Mouse (Mus musculus): ENCODE measurements around the gene Emc1. TPM values are rescaled to one million over a fixed set of nuclear protein-coding genes. Genes with fewer than 3 reads are reported as not detected.

The Emc1 gene
- polyA plus RNA-seq, 1 experiment from 2014 or later, result 31.0 TPM

- H3K9ac ChIP-seq, result peak overlapping the region; percentile 36; the same call in 1 of the 2 replicates
- WGBS, result 16% methylated on average over 24 of the region's 24 CpGs
- peak overlapping the region; percentile 27 for H3K4me3 ChIP-seq (ENCODE audit: low read depth, low read length)
Observed at GRCm38 (mm10) chr4:139336822-139337483, 15.4 kb upstream of the Emc1 start.

DNA sequence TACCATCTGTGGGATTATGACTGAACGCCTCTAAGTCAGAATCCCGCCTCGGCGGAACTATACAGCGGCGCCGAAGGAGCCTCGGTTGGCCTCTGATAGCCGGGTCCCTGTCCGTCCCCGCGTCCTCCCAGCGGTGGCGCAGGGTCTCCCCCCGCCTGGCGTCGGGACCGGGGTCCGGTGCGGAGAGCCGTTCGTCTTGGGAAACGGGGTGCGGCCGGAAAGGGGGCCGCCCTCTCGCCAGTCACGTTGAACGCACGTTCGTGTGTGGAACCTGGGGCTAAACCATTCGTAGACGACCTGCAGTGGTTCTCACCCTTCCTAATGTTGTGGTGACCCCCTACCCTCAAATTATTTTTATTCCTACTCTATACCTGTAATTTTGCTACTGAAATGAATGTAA is 14.2 kb upstream of the Emc1 start:
- Histone ChIP-seq H3K9me3 (ENCODE audit: low read depth, low read length) (no peaks in the 10 kb centered on the region), H3K9ac (no peak overlapping the region), H3K4me3 (ENCODE audit: low read depth, low read length) (no peak overlapping the region), H3K27me3 (ENCODE audit: insufficient read depth, low read length) (peaks cover 3% of the 10 kb centered on the region; the same call in 1 of the 2 replicates), H3K27ac (ENCODE audit: low read depth) (no peak overlapping the region), H3K36me3 (ENCODE audit: insufficient read depth) (no peaks in the 10 kb centered on the region), H3K4me1 (ENCODE audit: insufficient read depth) (no peaks in the 10 kb centered on the region), H3K4me2 (no peak overlapping the region)
- ATAC-seq (ENCODE audit: insufficient read depth) (no peak), DNase-seq (no peak)
- 38% methylated on average over 33 of the region's 33 CpGs for WGBS
- TF ChIP-seq CTCF (IDR thresholded peaks at IDR 0.05; ENCODE audit: low read depth), result no peak

More at GRCm38 (mm10) chr4:139336822-139337483, 15.4 kb upstream of the Emc1 start:
- no peaks in the 10 kb centered on the region for H3K4me1 ChIP-seq (ENCODE audit: insufficient read depth)
- no peaks in the 10 kb centered on the region for H3K9me3 ChIP-seq (ENCODE audit: low read depth, low read length)
- H3K4me2 ChIP-seq, result peak overlapping the region; percentile 52
- H3K27ac ChIP-seq (ENCODE audit: low read depth), result no peak overlapping the region
- ATAC-seq (ENCODE audit: insufficient read depth) (peak; percentile 49; the same call in 1 of the 2 replicates), DNase-seq (peak; percentile 92)
- H3K36me3 ChIP-seq (ENCODE audit: insufficient read depth), result no peaks in the 10 kb centered on the region
- H3K27me3 ChIP-seq (ENCODE audit: insufficient read depth, low read length), result peaks cover 3% of the 10 kb centered on the region; the same call in 1 of the 2 replicates
- TF ChIP-seq CTCF (IDR thresholded peaks at IDR 0.05; ENCODE audit: low read depth), result peak; percentile 90

- WGBS, result 67% methylated on average over 4 of the region's 4 CpGs
- Histone ChIP-seq H3K9ac (no peak overlapping the region), H3K27ac (ENCODE audit: low read depth) (no peak overlapping the region), H3K4me3 (ENCODE audit: low read depth, low read length) (no peak overlapping the region), H3K27me3 (ENCODE audit: insufficient read depth, low read length) (peaks cover 3% of the 10 kb centered on the region; the same call in 1 of the 2 replicates), H3K9me3 (ENCODE audit: low read depth, low read length) (no peaks in the 10 kb centered on the region), H3K36me3 (ENCODE audit: insufficient read depth) (peaks cover under 1% of the 10 kb centered on the region; the same call in 1 of the 2 replicates), H3K4me1 (ENCODE audit: insufficient read depth) (no peaks in the 10 kb centered on the region), H3K4me2 (no peak overlapping the region)
- DNase-seq, result no peak
- ATAC-seq (ENCODE audit: insufficient read depth), result no peak
- no peak for TF ChIP-seq CTCF (IDR thresholded peaks at IDR 0.05; ENCODE audit: low read depth)
Observed at GRCm38 (mm10) chr4:139340835-139341234, 11.6 kb upstream of the Emc1 start.

GRCm38 (mm10) chr4:139341556-139342233 is 10.7 kb upstream of the Emc1 start:
- ATAC-seq (ENCODE audit: insufficient read depth) (no peak), DNase-seq (no peak)
- H3K9me3 ChIP-seq (ENCODE audit: low read depth, low read length), result no peaks in the 10 kb centered on the region
- H3K9ac ChIP-seq, result no peak overlapping the region
- WGBS, result 70% methylated on average over 7 of the region's 7 CpGs
- H3K4me1 ChIP-seq (ENCODE audit: insufficient read depth), result no peaks in the 10 kb centered on the region
- no peak overlapping the region for H3K4me2 ChIP-seq
- peaks cover 3% of the 10 kb centered on the region; the same call in 1 of the 2 replicates for H3K27me3 ChIP-seq (ENCODE audit: insufficient read depth, low read length)
- no peak overlapping the region for H3K27ac ChIP-seq (ENCODE audit: low read depth)
- peak; percentile 2; the same call in 1 of the 2 replicates for TF ChIP-seq CTCF (IDR thresholded peaks at IDR 0.05; ENCODE audit: low read depth)
- H3K4me3 ChIP-seq (ENCODE audit: low read depth, low read length), result no peak overlapping the region
- H3K36me3 ChIP-seq (ENCODE audit: insufficient read depth), result peaks cover 9% of the 10 kb centered on the region

GRCm38 (mm10) chr4:139343718-139344117 is 8.7 kb upstream of the Emc1 start:
- H3K27me3 ChIP-seq (ENCODE audit: insufficient read depth, low read length), result no peaks in the 10 kb centered on the region
- DNase-seq (peak; percentile 31), ATAC-seq (ENCODE audit: insufficient read depth) (no peak)
- H3K4me1 ChIP-seq (ENCODE audit: insufficient read depth), result no peaks in the 10 kb centered on the region
- H3K27ac ChIP-seq (ENCODE audit: low read depth), result no peak overlapping the region
- 54% methylated on average over 5 of the region's 5 CpGs for WGBS
- H3K9ac ChIP-seq, result no peak overlapping the region
- peaks cover 28% of the 10 kb centered on the region for H3K36me3 ChIP-seq (ENCODE audit: insufficient read depth)
- H3K4me2 ChIP-seq, result no peak overlapping the region
- no peak for TF ChIP-seq CTCF (IDR thresholded peaks at IDR 0.05; ENCODE audit: low read depth)
- no peaks in the 10 kb centered on the region for H3K9me3 ChIP-seq (ENCODE audit: low read depth, low read length)
- H3K4me3 ChIP-seq (ENCODE audit: low read depth, low read length), result no peak overlapping the region

DNA sequence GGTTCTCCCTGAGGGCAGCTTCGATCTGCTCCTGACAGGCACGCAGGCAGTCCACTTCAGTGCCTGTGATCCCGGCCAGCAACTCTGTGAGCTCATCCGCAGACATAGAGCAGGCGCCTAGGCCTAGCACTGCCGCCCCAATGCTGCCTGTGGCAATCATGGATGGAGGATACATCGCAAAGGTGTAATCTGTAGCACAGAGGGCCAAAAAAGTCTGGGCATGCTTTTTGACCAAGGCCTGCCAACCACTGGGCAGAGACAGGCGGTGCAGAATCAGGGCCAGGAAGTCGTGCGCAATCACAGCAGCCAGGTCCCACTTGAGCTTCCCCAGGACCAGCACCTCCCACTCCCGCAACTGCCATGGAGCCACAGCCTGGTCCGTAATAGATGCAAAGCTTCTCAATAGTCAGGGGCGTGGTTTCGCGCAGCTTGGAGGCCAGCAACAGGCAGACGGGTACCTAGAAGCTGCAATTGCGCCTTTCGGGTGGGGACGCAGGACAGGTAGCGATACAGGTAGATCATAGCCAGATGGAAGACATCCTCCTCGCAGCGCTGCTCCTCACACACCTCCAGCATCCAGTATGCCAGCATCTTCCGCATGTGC is 6.9 kb upstream of the Emc1 start:
- ATAC-seq (ENCODE audit: insufficient read depth) (no peak), DNase-seq (no peak)
- H3K4me3 ChIP-seq (ENCODE audit: low read depth, low read length), result no peak overlapping the region
- peaks cover 46% of the 10 kb centered on the region for H3K36me3 ChIP-seq (ENCODE audit: insufficient read depth)
- WGBS, result 80% methylated on average over 23 of the region's 23 CpGs
- no peaks in the 10 kb centered on the region for H3K4me1 ChIP-seq (ENCODE audit: insufficient read depth)
- H3K27ac ChIP-seq (ENCODE audit: low read depth), result no peak overlapping the region
- TF ChIP-seq CTCF (IDR thresholded peaks at IDR 0.05; ENCODE audit: low read depth), result no peak
- H3K9ac ChIP-seq, result no peak overlapping the region
- H3K27me3 ChIP-seq (ENCODE audit: insufficient read depth, low read length), result no peaks in the 10 kb centered on the region
- no peak overlapping the region for H3K4me2 ChIP-seq
- H3K9me3 ChIP-seq (ENCODE audit: low read depth, low read length), result no peaks in the 10 kb centered on the region

DNA sequence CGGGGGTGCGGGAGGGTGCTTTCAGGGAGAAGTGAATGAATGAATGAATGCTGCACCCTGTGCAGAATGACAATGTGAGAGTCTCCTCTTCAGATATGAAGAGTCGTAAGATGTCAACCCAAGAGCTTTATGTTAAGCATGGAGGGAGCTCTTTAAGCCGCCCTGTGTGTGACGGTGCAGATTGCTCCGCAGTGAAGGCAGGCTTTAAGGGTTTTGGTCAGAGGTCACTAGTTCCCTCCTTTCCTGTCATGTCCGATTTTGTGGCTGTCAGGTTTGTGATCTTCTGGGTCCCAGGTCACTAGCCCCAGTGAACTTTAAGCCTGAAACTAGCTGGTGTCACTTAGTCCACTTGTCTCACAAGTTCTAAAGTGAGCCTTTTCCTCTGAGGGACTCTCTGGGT is 445 bp downstream of the Emc1 start:
- no peak for TF ChIP-seq CTCF (IDR thresholded peaks at IDR 0.05; ENCODE audit: low read depth)
- Histone ChIP-seq H3K36me3 (ENCODE audit: insufficient read depth) (peaks cover 59% of the 10 kb centered on the region), H3K9ac (peak overlapping the region; percentile 91), H3K4me1 (ENCODE audit: insufficient read depth) (no peaks in the 10 kb centered on the region; the same call in 1 of the 2 replicates), H3K27ac (ENCODE audit: low read depth) (peak overlapping the region; percentile 98; the same call in 1 of the 2 replicates), H3K4me2 (peak overlapping the region; percentile 99), H3K4me3 (ENCODE audit: low read depth, low read length) (peak overlapping the region; percentile 87), H3K9me3 (ENCODE audit: low read depth, low read length) (no peaks in the 10 kb centered on the region), H3K27me3 (ENCODE audit: insufficient read depth, low read length) (no peaks in the 10 kb centered on the region)
- DNase-seq, result peak; percentile 20
- ATAC-seq (ENCODE audit: insufficient read depth), result peak; percentile 57; the same call in 1 of the 2 replicates
- under 1% methylated on average over 7 of the region's 7 CpGs for WGBS
